Mouse (Mus musculus) layer of hippocampus, postnatal 25 days (tissue): ENCODE results near the gene Gm28038. TPM values are rescaled to one million over a fixed set of nuclear protein-coding genes. Genes with fewer than 3 reads are reported as not detected.

Source experiments
- DNase-seq, 2 experiments: peaks; one replicate each; pipeline ENCODE4 v3.0.0; 2022; ENCODE audit warnings: mixed read lengths in 2 of 2, low spot score in 1 of 2; ENCODE audit errors: extremely low spot score in 1 of 2
- total RNA-seq, 2 experiments: library from RNA; stranded (reverse); gene quantifications; 2 replicates each; pipeline ENCODE4 v1.2.3; 2021

Gm28038 gene
- total RNA-seq, 2 experiments from 2014 or later, result not detected

DNA sequence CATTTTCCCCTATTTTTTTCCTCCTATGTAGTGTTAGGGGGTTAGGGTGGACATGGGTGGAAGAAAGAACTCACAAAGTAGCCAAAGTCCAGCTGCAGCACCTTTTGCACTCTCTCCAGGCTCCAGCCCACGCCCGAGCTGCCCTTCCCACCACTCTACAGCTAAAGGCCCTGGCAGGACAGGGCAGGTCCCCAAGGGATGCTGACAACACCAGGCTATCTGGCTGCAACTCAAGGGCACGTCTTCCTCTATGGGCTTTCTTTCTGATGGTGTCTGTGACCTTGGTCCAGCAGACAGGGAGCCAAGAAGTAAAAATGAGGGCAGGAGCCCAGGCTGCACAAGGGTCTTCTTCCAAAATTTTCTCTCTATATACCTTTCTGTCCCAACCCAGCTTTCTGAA lies 808 bp downstream of the Gm28038 start:
- DNase-seq, result no peak

GRCm38 (mm10) chr2:30283193-30283592 lies 2.4 kb downstream of the Gm28038 start:
- no peak for DNase-seq

- no peak for DNase-seq
Measured at GRCm38 (mm10) chr2:30285004-30285403, 4.2 kb downstream of the Gm28038 start.

DNA sequence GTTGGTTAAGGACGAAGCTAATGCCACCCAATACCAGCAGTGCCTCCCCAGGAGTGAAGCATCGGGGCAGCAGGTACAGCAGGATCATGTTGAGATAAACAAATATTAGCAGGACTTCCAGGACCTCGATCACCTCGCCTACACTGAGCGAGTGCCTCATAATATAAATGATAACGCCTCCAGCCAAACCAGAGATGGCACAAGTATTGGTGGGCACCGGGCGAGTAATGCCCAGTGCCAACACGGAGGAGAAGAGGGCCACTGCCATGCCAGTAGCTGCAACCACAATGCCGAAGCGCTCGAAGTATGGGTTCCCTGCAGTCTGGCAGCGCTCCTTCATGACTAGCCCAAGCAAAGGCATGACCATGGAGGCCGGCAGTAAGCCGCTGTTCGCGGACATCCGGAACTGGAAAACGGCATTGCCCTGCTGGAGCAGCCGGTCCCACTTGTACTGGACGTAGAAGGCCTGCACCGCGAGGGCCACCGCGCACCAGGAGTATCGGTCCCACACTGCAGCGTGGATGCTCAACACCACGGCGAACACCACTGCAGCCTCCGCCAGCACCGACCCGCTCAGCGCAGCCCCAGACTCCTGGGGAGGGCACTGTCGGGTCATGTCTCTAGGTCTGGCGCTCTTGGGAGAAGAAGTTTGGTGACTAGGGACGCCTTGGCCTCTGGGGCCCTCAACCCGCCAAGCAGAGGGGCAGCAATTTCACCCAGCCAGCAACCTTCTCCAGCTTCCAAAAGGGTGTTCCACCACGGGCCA lies 4.8 kb downstream of the Gm28038 start:
- DNase-seq, result no peak

DNA sequence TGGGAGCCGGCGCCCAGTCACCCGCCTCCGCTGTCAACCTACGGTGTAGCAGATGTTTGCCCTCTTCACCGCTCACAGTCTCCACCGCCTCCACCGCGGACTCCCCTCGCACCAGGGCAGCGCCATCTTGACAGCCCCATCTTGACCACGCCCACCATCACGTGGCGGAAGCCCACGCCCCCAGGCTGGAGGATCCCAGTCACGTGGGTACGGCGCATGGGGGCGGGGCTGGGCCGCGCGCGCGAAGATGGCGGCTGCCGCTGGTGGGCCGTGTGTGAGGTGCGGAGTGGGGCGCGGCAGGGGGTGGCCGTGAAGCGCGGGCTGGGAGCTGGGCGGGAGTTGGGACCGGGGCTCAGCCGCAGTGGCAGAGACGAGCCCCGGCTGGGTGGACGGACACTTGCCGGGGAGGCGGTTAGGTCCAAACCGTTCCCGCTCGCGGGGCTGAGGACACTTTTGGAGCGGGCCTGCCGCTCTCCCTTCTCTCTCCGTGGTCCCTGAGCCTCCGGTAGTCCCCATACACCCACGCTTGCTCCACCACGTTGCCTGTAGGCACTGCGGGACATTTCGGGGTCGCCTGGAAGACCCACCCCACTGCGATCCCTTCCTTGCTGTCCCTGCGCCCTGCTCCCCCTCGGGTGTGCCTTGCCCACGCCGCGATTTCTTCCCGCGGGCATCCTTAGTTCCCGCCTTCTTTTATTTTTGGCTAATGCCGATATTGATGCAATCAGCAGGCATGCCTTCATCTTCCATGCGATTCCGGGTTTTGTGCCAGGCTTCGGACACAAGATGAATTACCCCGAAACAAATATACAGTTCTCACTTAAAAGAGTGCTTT lies 5.6 kb downstream of the Gm28038 start, which contains the start of the genes Dolk and Nup188:
Gene Dolk, minus strand, starts transcription at position 143 of the 835 bp plus-strand sequence.
Gene Nup188, plus strand, starts transcription at position 206 of the 835 bp plus-strand sequence.
- peak; percentile 96 for DNase-seq

GRCm38 (mm10) chr2:30287027-30287373 lies 6.2 kb downstream of the Gm28038 start:
- DNase-seq, result no peak

DNA sequence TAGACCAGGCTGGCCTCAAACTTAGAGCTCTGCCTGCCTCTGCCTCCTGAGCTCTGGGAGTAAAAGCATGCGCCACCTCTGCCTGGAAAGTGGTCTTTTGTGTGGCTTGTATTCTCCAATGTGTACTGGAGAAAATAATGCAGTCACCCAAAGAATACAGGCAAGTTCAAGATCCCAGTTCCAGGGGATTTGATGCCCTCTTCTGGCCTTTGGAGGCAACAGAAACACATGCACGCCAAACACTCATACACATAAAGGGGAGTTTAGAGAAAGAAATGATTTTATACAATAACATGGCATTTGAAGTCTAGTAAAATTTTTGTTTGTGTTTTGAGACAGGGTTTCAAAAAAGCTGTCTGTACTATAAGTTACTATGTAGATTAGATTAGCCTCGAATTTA lies 18.7 kb downstream of the Gm28038 start:
- DNase-seq, result no peak

DNA sequence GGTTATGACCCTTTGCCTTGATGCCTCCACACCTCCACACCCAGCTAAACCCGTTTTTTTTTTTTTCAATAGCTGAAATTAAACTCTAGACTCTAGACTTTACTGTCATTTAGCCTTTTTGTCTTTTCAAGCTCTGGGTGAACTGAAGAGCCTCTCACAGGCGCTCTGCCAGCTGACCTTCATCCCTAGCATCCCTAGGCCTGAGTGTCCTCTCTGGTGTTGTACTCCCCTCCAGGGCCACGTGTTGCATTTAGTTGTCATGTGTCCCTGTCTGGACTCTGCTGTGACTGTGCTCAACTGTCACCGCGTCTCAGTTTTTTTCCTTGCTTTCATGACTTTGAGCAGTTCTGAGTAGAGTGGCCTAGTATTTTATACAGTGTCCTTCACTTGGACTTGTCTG lies 19.1 kb downstream of the Gm28038 start:
- DNase-seq, result no peak

GRCm38 (mm10) chr2:30306087-30306486 lies 25.2 kb downstream of the Gm28038 start:
- DNase-seq, result no peak

GRCm38 (mm10) chr2:30309351-30309750 lies 28.5 kb downstream of the Gm28038 start:
- no peak for DNase-seq

DNA sequence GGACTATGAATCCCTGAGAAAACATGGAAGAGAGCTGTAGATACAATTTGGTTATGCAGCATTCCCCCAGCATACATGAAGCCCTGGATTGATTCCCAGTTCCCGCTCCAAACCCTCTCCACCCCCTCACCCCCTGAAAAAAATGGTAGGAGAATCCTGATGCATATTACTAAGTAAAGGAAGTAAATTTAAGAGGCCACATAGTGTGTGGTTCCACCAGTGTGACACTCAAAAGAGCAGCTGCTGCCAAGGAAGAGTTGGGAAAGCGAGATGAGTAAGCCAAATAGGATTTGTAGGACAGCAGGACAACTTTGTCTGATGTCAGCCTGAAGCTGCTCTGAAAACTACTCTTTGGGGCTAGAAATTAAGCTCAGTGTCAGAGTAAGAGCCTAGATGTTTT lies 30.6 kb downstream of the Gm28038 start:
- DNase-seq, result no peak

DNA sequence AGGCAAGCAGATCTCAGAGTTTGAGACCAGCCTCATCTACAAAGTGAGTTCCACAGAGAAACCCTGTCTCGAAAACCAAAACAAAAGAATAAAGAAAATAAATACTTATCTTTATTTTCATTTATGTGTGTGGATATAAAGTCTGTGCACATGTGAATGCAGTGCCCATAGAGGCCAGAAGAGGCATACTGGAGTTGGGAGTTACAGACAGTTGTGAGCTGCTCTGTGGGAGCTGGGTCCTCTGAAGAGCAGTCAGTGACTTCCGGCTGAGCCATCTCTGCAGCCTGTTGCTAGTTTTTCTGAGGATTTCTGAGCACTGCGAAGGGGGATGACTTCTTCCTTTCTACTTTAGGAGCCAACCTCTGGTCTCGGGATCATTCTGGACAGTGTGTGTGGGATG lies 35.3 kb downstream of the Gm28038 start:
- no peak for DNase-seq

GRCm38 (mm10) chr2:30316955-30317354 lies 36.1 kb downstream of the Gm28038 start:
- no peak for DNase-seq

GRCm38 (mm10) chr2:30319260-30319659 lies 38.4 kb downstream of the Gm28038 start:
- DNase-seq, result no peak

- DNase-seq, result no peak
Measured at GRCm38 (mm10) chr2:30323111-30323510, 42.3 kb downstream of the Gm28038 start.

DNA sequence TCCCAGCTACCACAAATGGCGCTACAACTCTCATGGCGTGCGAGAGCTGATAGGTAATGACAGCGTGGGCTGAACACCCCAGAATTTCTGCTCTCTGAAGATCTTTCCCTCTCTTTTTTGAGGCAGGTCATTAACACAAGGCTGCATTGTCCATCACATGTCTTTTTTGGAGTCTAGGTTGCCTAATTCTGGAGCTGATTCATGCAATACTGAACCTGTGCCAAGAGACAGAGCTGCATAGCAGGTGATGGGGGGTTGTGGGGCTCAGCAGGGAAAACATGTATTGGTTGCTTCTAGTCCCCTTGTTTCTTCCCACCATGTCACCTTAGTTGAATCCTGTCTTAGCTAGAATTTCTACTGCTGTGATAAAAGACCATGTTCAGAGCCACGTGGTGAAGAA lies 44.5 kb downstream of the Gm28038 start:
- no peak for DNase-seq

GRCm38 (mm10) chr2:30327276-30327675 lies 46.4 kb downstream of the Gm28038 start:
- DNase-seq, result no peak

- no peak for DNase-seq
Measured at GRCm38 (mm10) chr2:30328791-30329190, 47.9 kb downstream of the Gm28038 start.

GRCm38 (mm10) chr2:30335324-30335723 lies 54.5 kb downstream of the Gm28038 start:
- no peak for DNase-seq

GRCm38 (mm10) chr2:30336174-30336915 lies 55.5 kb downstream of the Gm28038 start:
- peak in 1 of 2 experiments; percentile 33 for DNase-seq

GRCm38 (mm10) chr2:30337179-30337578 lies 56.3 kb downstream of the Gm28038 start:
- peak in 1 of 2 experiments; percentile 15 for DNase-seq
